Mouse (Mus musculus) hindbrain, embryonic 14.5 days (tissue): ENCODE results near the gene Tmem106c. TPM values are rescaled to one million over a fixed set of nuclear protein-coding genes. Genes with fewer than 3 reads are reported as not detected.

Experiments used
- ATAC-seq: fragments of 200-750 bp; cut with Nextera tagmentation; 2 replicates; pipeline ENCODE4 v1.8.0; 2017; ENCODE audit warnings: moderate number of reproducible peaks, mild to moderate bottlenecking, moderate TSS enrichment, moderate library complexity; ENCODE audit not compliant: low FRiP score
- DNase-seq: peaks from one replicate; pipeline ENCODE4 v3.0.0-alpha.2; 2015; ENCODE audit warnings: low spot score
- H3K27ac ChIP-seq: fragments of 300-500 bp; sonication (generic); 2 replicates; pipeline ENCODE4 v1.5.1; 2014; ENCODE audit warnings: mild to moderate bottlenecking, moderate library complexity
- H3K27me3 ChIP-seq: fragments of 300-500 bp; sonication (generic); 2 replicates; pipeline ENCODE4 v1.6.1; 2014; ENCODE audit warnings: mild to moderate bottlenecking, low read length, mixed read lengths; ENCODE audit not compliant: control insufficient read depth, insufficient read depth
- H3K36me3 ChIP-seq: fragments of 300-500 bp; sonication (generic); replicated peaks from 2 replicates; pipeline ENCODE4 v1.6.1; 2014; ENCODE audit not compliant: control insufficient read depth, insufficient read depth
- H3K4me1 ChIP-seq: fragments of 300-500 bp; sonication (generic); replicated peaks from 2 replicates; pipeline ENCODE4 v1.6.1; 2014; ENCODE audit warnings: antibody characterized with exemption, low read length, mixed read lengths; ENCODE audit not compliant: control insufficient read depth, insufficient read depth
- H3K4me2 ChIP-seq: fragments of 300-500 bp; sonication (generic); replicated peaks from 2 replicates; pipeline ENCODE4 v1.6.1; 2014; ENCODE audit warnings: mild to moderate bottlenecking, moderate library complexity
- H3K4me3 ChIP-seq: fragments of 300-500 bp; sonication (generic); replicated peaks from 2 replicates; pipeline ENCODE4 v1.5.1; 2014; ENCODE audit warnings: mild to moderate bottlenecking, low read length
- H3K9ac ChIP-seq: fragments of 300-500 bp; sonication (generic); 2 replicates; pipeline ENCODE4 v1.6.1; 2014
- H3K9me3 ChIP-seq: fragments of 300-500 bp; sonication (generic); 2 replicates; pipeline ENCODE4 v1.6.1; 2016; ENCODE audit warnings: low read length; ENCODE audit not compliant: control insufficient read depth
- WGBS: fragments of 180-500 bp; shearing (Covaris S2); extraction: QIAGEN DNeasy Blood & Tissue Kit; methylation state at CpG from one replicate; pipeline ENCODE4 v1.1.7; 2014; 5-methylcytosine and 5-hydroxymethylcytosine counted together
- polyA plus RNA-seq: library from polyadenylated mRNA; unstranded; fragments of >200 nt; fragmentation: Nextera tagmentation; extraction: Ambion mirVana; gene quantifications from 2 replicates; pipeline ENCODE4 v1.2.1, GENCODE M21; 2014

The Tmem106c gene
- polyA plus RNA-seq, 1 experiment from 2014 or later, result 58.0 TPM

DNA sequence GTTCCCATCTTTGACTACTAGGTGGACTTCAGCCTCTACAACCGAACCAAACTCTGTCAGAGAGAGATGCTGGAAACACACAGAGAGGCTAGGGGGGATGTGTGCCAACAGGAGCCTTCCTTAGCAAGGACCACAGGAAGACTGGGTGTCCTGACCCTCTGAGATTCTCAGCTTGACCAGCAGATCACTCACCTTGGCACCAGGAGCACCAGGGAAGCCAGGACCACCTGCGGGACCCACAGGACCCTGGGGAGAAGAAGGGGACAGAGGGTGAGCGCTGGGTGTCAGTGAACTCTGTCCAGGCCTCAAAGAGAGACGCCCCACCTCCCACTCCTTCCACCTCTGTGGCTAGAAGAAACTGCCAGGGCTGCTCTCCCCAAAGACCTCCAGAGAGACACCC lies 26.7 kb downstream of the Tmem106c start:
- Histone ChIP-seq H3K4me2 (0 out of 2 replicates have a peak overlapping the region, but pooled peaks have one; percentile 5), H3K27ac (peak overlapping the region; percentile 40), H3K27me3 (no peaks in the 10 kb centered on the region), H3K9me3 (no peaks in the 10 kb centered on the region), H3K4me1 (peaks cover 43% of the 10 kb centered on the region), H3K9ac (0 out of 2 replicates have a peak overlapping the region, but pooled peaks have one; percentile 1), H3K36me3 (no peaks in the 10 kb centered on the region), H3K4me3 (no peak overlapping the region)
- ATAC-seq (no peak), DNase-seq (no peak)
- 4% methylated on average over 4 of the region's 4 CpGs for WGBS

DNA sequence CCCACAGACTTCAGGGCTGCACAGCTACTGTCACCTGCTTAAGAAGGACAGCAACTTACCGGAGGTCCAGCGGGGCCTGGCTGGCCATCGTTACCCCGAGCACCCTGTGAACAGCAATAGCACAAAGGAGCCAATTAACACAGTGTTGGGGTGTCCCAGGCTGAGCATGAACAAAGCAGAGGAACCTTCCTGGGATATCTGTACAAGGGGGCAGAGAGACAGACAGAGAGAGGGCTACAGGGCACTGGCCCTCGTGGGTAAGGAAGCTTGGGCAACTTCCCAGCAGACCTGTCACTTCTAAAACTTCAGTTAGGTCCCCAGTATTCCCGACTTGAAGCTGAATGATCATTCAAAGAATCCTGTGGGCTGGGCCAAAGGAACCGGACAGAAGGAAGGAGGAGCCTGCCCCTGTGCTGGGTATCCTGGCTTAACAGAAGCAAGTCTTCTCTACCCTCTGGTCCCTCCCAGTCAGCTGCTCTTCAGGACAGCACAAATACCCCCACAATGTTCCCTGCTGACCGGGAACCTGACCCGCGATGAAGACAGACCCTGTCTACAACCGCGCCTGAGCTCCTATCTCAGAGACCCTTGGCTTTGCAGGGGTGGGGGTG lies 27.4 kb downstream of the Tmem106c start:
- 0 out of 2 replicates have a peak overlapping the region, but pooled peaks have one; percentile 1 for H3K9ac ChIP-seq
- H3K36me3 ChIP-seq, result no peaks in the 10 kb centered on the region
- DNase-seq (no peak), ATAC-seq (no peak)
- no peak overlapping the region for H3K27ac ChIP-seq
- H3K4me1 ChIP-seq, result peaks cover 43% of the 10 kb centered on the region
- no peak overlapping the region for H3K4me3 ChIP-seq
- no peaks in the 10 kb centered on the region for H3K9me3 ChIP-seq
- no peak overlapping the region for H3K4me2 ChIP-seq
- no peaks in the 10 kb centered on the region for H3K27me3 ChIP-seq
- 9% methylated on average over 12 of the region's 12 CpGs for WGBS

DNA sequence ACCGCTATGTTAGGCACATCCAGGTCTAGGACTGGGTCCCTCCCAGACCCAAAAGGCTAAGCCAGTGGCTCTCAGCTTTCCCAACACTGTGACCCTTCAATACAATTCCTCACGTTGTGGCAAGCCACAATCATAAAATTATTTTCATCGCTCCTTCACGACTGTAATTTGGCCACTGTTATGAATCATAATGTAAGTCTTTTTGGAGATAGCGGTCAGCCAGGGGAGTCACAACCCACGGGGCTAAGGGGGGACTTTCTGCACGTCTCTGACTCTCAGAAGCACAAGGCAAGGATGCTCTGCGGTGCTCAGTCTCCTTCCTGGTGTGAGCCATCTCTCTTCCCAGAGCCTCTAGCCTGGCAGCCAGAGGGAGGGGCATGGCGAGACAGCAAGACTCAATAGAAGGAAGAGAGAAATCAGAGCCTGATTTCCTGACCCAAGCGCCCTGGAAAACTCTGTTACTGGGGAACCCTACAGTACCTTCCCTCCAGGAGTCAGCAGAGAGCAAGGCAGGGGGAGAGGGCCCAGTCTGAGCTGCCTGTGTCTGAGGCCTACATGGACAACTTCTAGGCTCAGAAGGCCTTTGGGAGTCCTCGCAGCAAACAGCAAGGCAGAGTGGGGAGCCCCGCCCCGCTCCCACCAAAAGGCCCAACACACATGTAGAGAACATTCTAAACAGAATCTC lies 28.2 kb downstream of the Tmem106c start:
- no peaks in the 10 kb centered on the region for H3K36me3 ChIP-seq
- H3K4me2 ChIP-seq, result peak overlapping the region; percentile 51
- H3K9me3 ChIP-seq, result no peaks in the 10 kb centered on the region
- DNase-seq, result no peak
- H3K4me3 ChIP-seq, result no peak overlapping the region
- H3K27ac ChIP-seq, result peak overlapping the region; percentile 76
- H3K9ac ChIP-seq, result peak overlapping the region; percentile 45
- ATAC-seq, result no peak
- 31% methylated on average over 13 of the region's 13 CpGs for WGBS
- H3K4me1 ChIP-seq, result peaks cover 43% of the 10 kb centered on the region
- no peaks in the 10 kb centered on the region for H3K27me3 ChIP-seq

DNA sequence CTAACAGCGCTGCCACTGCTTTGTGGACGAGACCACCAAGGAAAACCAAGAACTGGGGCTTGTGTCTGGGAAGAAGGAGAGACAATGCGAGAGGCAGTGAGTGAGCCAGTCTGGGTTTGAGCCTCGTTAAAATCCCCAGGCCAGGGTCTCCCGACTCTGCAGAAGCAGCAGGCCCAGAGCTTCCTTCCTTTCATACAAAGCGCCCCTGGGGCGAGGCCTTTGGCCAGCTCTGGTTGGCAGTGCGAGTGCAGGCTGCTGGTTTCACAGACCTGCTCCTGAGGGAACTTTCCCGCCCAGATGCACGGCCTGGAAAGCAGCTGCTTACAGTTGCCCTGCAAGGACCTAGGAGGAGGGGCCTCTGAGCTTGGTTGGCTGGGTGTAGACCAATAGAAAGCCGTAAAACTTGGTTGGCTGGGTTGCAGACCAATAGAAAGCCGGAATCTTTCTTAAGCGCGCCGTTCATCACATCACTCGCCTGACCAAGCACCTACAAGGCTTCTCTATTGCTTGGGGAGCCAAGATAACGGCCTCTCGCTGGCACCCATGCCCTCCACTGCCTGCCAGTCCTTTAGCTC lies 28.8 kb downstream of the Tmem106c start:
- no peaks in the 10 kb centered on the region for H3K36me3 ChIP-seq

DNA sequence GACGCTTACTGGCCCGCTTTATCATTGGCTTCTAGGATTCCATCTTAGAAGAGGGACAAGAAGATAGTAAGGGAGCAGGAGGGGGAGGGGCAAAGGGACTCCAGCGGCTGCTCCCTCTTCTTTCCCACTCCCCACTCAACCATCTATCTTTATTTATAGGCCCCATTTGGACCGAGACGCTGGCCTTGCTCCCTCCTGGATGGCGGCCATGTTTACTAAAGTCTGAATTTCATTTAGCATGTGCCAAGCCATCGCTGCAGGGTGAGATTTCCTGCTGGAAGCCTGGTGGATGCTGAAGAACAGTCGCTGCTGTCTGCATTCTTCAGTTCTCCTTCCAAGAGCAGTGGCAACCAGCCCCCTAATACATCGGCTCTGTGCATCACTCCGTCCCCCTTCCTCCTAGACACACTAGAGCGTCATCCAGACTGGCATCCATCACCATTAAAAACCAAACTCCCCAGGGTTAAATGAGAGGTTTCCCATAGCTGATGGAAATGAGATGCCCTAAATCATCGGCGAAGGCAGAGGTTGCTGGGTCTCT lies 32.8 kb downstream of the Tmem106c start:
- DNase-seq (peak; percentile 67), ATAC-seq (peak; percentile 41; the same call in 1 of the 2 replicates)
- Histone ChIP-seq H3K4me3 (no peak overlapping the region), H3K9me3 (no peaks in the 10 kb centered on the region), H3K36me3 (no peaks in the 10 kb centered on the region), H3K27me3 (peaks cover 9% of the 10 kb centered on the region), H3K4me2 (no peak overlapping the region), H3K9ac (no peak overlapping the region), H3K4me1 (peaks cover 45% of the 10 kb centered on the region), H3K27ac (peak overlapping the region; percentile 46; the same call in 1 of the 2 replicates)
- WGBS, result 59% methylated on average over 13 of the region's 13 CpGs

More for the DNA sequence above, 28.8 kb downstream of the Tmem106c start:
- Histone ChIP-seq H3K4me1 (peaks cover 46% of the 10 kb centered on the region), H3K4me3 (peak overlapping the region; percentile 18), H3K9ac (peak overlapping the region; percentile 45), H3K27ac (peak overlapping the region; percentile 76), H3K4me2 (peak overlapping the region; percentile 51), H3K9me3 (no peaks in the 10 kb centered on the region), H3K27me3 (no peaks in the 10 kb centered on the region)
- 2% methylated on average over 18 of the region's 18 CpGs for WGBS
- ATAC-seq (peak; percentile 90), DNase-seq (peak; percentile 88)

DNA sequence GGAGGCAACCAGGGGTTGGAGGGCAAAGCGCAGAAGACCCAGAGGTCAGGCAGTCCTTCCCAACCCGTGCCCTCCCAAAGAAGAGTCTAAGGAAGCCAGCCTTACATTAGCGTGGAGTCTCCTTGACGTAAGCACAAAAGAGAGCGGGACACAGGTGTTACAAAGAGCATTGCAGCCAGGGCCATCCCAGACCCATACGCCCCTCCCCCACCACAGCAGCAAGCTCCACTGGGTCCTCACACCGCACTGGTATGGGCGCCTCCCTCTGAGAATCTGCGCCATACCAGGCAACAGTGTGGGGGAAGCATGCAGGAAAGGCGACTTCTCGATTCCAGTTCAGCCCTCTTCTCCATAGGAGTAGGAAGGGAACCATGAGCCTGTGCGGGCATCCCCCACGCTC lies 35.5 kb downstream of the Tmem106c start:
- H3K27me3 ChIP-seq, result peaks cover 29% of the 10 kb centered on the region
- H3K4me1 ChIP-seq, result peaks cover 56% of the 10 kb centered on the region
- H3K27ac ChIP-seq, result no peak overlapping the region
- 21% methylated on average over 13 of the region's 13 CpGs for WGBS
- H3K9ac ChIP-seq, result no peak overlapping the region
- no peak for DNase-seq
- no peaks in the 10 kb centered on the region for H3K9me3 ChIP-seq
- ATAC-seq, result no peak
- no peak overlapping the region for H3K4me3 ChIP-seq
- H3K4me2 ChIP-seq, result 0 out of 2 replicates have a peak overlapping the region, but pooled peaks have one; percentile 71
- no peaks in the 10 kb centered on the region for H3K36me3 ChIP-seq

DNA sequence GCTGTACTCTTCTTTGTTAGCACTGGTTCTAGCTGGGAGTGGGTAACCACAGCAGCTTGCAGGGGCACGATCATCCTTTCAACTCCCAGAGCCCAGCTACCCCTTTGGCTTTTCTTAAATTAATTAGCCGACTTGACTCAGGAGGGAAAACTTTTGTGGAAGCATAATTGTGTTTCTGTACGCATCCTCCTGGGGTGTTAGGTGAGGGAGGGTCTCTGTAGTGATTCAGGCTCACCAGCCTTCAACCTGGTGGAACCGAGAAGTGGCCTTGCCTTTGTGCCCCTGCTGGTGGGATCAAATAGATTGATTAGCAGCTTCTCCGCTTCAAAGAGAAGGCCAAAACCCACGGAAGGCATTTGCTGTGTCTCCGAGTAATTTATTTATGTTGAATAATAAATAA lies 36.0 kb downstream of the Tmem106c start:
- H3K4me1 ChIP-seq, result peaks cover 61% of the 10 kb centered on the region
- peak overlapping the region; percentile 71; the same call in 1 of the 2 replicates for H3K4me2 ChIP-seq
- ATAC-seq, result no peak

DNA sequence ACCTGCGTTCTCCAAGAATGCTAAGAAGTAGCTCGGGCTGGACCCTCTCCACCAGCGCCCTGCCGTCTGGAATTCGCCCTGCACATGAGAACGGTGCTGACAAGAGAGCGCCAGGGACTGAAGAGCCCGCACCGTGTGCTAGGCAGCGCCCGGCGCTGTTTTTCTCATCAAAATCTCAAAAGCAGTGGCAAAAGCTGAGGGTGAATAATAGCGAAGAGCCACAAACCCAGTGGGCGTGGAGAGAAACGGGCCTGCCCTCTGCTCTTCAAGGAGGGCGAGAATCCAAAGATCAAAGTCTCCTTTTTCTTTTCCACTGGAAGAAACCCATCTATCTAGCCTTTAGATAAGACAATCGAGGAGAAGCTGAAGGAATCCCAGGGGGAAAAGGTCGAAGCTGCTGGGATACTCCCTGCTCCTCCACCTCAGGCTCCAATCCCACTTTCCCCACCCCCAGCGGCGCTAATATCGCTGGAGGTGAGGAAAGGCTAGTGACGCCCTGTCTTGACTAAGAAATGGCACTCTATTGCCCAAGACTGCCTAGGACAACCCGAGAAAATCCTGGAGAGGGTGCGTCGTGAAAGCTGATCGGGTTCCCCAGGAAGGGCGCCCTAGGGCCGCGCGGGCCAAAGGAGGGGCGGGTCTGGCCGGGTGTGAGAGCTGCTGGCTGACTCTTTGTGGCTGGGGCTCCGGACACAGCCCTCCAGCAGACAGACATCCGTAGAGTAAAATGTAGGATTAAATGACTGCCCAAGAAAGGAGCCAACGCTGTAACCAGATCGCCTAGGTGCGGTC lies 37.5 kb downstream of the Tmem106c start:
- Histone ChIP-seq H3K9me3 (no peaks in the 10 kb centered on the region), H3K27me3 (peaks cover 35% of the 10 kb centered on the region), H3K36me3 (no peaks in the 10 kb centered on the region), H3K4me2 (peak overlapping the region; percentile 71), H3K4me1 (peaks cover 61% of the 10 kb centered on the region), H3K9ac (peak overlapping the region; percentile 53), H3K27ac (peak overlapping the region; percentile 77), H3K4me3 (peak overlapping the region; percentile 38)
- DNase-seq, result peak; percentile 49
- peak; percentile 5; the same call in 1 of the 2 replicates for ATAC-seq
- 1% methylated on average over 37 of the region's 37 CpGs for WGBS

More for the DNA sequence above, 36.0 kb downstream of the Tmem106c start:
- no peak overlapping the region for H3K27ac ChIP-seq
- H3K4me3 ChIP-seq, result no peak overlapping the region
- 11% methylated on average over 7 of the region's 7 CpGs for WGBS
- H3K36me3 ChIP-seq, result no peaks in the 10 kb centered on the region
- H3K27me3 ChIP-seq, result peaks cover 33% of the 10 kb centered on the region
- H3K9me3 ChIP-seq, result no peaks in the 10 kb centered on the region
- H3K9ac ChIP-seq, result no peak overlapping the region
- no peak for DNase-seq
